Mouse (Mus musculus): ENCODE measurements at regions not wholly inside any gene's neighbourhood (a gene's known extent, or its start where the extent isn't known, plus 50 kb on each side); places are given as distances from the start of the nearest gene placed in this dataset.

GRCm38 (mm10) chr8:31755737-31756136 lies 1672.8 kb upstream of the 5930422O12Rik start:
- TF ChIP-seq POLR2A (IDR thresholded peaks at IDR 0.05; ENCODE audit: extremely low read depth, insufficient read depth, low read length) (no peak), CTCF (IDR thresholded peaks at IDR 0.05; ENCODE audit: low read depth, low read length) (no peak)

Data from liver, adult 2 months (tissue).